Mouse (Mus musculus): ENCODE measurements at regions not wholly inside any gene's neighbourhood (a gene's known extent, or its start where the extent isn't known, plus 50 kb on each side); places are given as distances from the start of the nearest gene placed in this dataset.

GRCm38 (mm10) chr7:95687733-95688132 lies 483.3 kb upstream of the Tenm4 start:
- in situ Hi-C loops (cut with MboI; ENCODE audit: unreplicated experiment in 2 of 2): no loop called here

- in situ Hi-C loops (cut with MboI; ENCODE audit: unreplicated experiment in 2 of 2): no loop called here
Observed at GRCm38 (mm10) chr7:95688151-95689146, 482.6 kb upstream of the Tenm4 start.

- in situ Hi-C loops (cut with MboI; ENCODE audit: unreplicated experiment in 2 of 2): no loop called here
Observed at GRCm38 (mm10) chr7:95689161-95689833, 481.7 kb upstream of the Tenm4 start.

GRCm38 (mm10) chr7:95699506-95699905 lies 471.5 kb upstream of the Tenm4 start:
- in situ Hi-C loops (cut with MboI; ENCODE audit: unreplicated experiment in 2 of 2): no loop called here

- in situ Hi-C loops (cut with MboI; ENCODE audit: unreplicated experiment in 2 of 2): no loop called here
Observed at GRCm38 (mm10) chr7:95710088-95710487, 461.0 kb upstream of the Tenm4 start.

GRCm38 (mm10) chr7:95720083-95720482 lies 451.0 kb upstream of the Tenm4 start:
- in situ Hi-C loops (cut with MboI; ENCODE audit: unreplicated experiment in 2 of 2): no loop called here

- in situ Hi-C loops (cut with MboI; ENCODE audit: unreplicated experiment in 2 of 2): no loop called here
Observed at GRCm38 (mm10) chr7:95725716-95726487, 445.1 kb upstream of the Tenm4 start.

GRCm38 (mm10) chr7:95733807-95734206 lies 437.2 kb upstream of the Tenm4 start:
- in situ Hi-C loops (cut with MboI; ENCODE audit: unreplicated experiment in 2 of 2): no loop called here

- in situ Hi-C loops (cut with MboI; ENCODE audit: unreplicated experiment in 2 of 2): no loop called here
Observed at GRCm38 (mm10) chr7:95734587-95734986, 436.5 kb upstream of the Tenm4 start.

- in situ Hi-C loops (cut with MboI; ENCODE audit: unreplicated experiment in 2 of 2): no loop called here
Observed at GRCm38 (mm10) chr7:95736716-95737115, 434.3 kb upstream of the Tenm4 start.

- in situ Hi-C loops (cut with MboI; ENCODE audit: unreplicated experiment in 2 of 2): no loop called here
Observed at GRCm38 (mm10) chr7:95738725-95739245, 432.3 kb upstream of the Tenm4 start.

- in situ Hi-C loops (cut with MboI; ENCODE audit: unreplicated experiment in 2 of 2): no loop called here
Observed at GRCm38 (mm10) chr7:95739779-95740178, 431.3 kb upstream of the Tenm4 start.

GRCm38 (mm10) chr7:95758375-95758774 lies 412.7 kb upstream of the Tenm4 start:
- in situ Hi-C loops (cut with MboI; ENCODE audit: unreplicated experiment in 2 of 2): no loop called here

GRCm38 (mm10) chr7:95760945-95761661 lies 409.9 kb upstream of the Tenm4 start:
- in situ Hi-C loops (cut with MboI; ENCODE audit: unreplicated experiment in 2 of 2): no loop called here

- in situ Hi-C loops (cut with MboI; ENCODE audit: unreplicated experiment in 2 of 2): no loop called here
Observed at GRCm38 (mm10) chr7:95766356-95767150, 404.5 kb upstream of the Tenm4 start.

GRCm38 (mm10) chr7:95784523-95784922 lies 386.5 kb upstream of the Tenm4 start:
- in situ Hi-C loops (cut with MboI; ENCODE audit: unreplicated experiment in 2 of 2): no loop called here

- in situ Hi-C loops (cut with MboI; ENCODE audit: unreplicated experiment in 2 of 2): no loop called here
Observed at GRCm38 (mm10) chr7:95787543-95787942, 383.5 kb upstream of the Tenm4 start.

- in situ Hi-C loops (cut with MboI; ENCODE audit: unreplicated experiment in 2 of 2): no loop called here
Observed at GRCm38 (mm10) chr7:95787951-95788350, 383.1 kb upstream of the Tenm4 start.

GRCm38 (mm10) chr7:95789424-95789823 lies 381.6 kb upstream of the Tenm4 start:
- in situ Hi-C loops (cut with MboI; ENCODE audit: unreplicated experiment in 2 of 2): no loop called here

Measured in v-Abl transformed pro-B cells (cell line).